Mouse (Mus musculus) telencephalon, adult 2 months (tissue): Measurements from ENCODE around the gene Susd6.

Experiments
- DNase-seq: peaks from one replicate; pipeline ENCODE4 v3.0.0-alpha.2; 2011; ENCODE audit warnings: low read depth, low spot score

Gene Susd6

GRCm38 (mm10) chr12:80812510-80812820, 22.2 kb downstream of the Susd6 start:
- DNase-seq = no peak

GRCm38 (mm10) chr12:80813456-80813855, 23.1 kb downstream of the Susd6 start:
- DNase-seq = no peak

GRCm38 (mm10) chr12:80813872-80814271, 23.6 kb downstream of the Susd6 start:
- DNase-seq = no peak

- no peak for DNase-seq
Measured at GRCm38 (mm10) chr12:80814529-80814928, 24.2 kb downstream of the Susd6 start.

- no peak for DNase-seq
Measured at GRCm38 (mm10) chr12:80815298-80815697, 25.0 kb downstream of the Susd6 start.

- DNase-seq = no peak
Measured at GRCm38 (mm10) chr12:80815893-80816292, 25.6 kb downstream of the Susd6 start.

GRCm38 (mm10) chr12:80816380-80817086, 26.2 kb downstream of the Susd6 start:
- no peak for DNase-seq

- no peak for DNase-seq
Measured at GRCm38 (mm10) chr12:80817697-80818235, 27.5 kb downstream of the Susd6 start.

GRCm38 (mm10) chr12:80819020-80819419, 28.7 kb downstream of the Susd6 start:
- DNase-seq = peak; percentile 62

GRCm38 (mm10) chr12:80821312-80822007, 31.1 kb downstream of the Susd6 start:
- no peak for DNase-seq

GRCm38 (mm10) chr12:80822533-80822932, 32.2 kb downstream of the Susd6 start:
- no peak for DNase-seq

GRCm38 (mm10) chr12:80824202-80824601, 33.9 kb downstream of the Susd6 start:
- DNase-seq = no peak

GRCm38 (mm10) chr12:80826423-80826822, 36.1 kb downstream of the Susd6 start:
- no peak for DNase-seq

- DNase-seq = no peak
Measured at GRCm38 (mm10) chr12:80827464-80828015, 37.2 kb downstream of the Susd6 start.

- no peak for DNase-seq
Measured at GRCm38 (mm10) chr12:80828020-80828419, 37.7 kb downstream of the Susd6 start.

GRCm38 (mm10) chr12:80828951-80829350, 38.6 kb downstream of the Susd6 start:
- DNase-seq = no peak

GRCm38 (mm10) chr12:80830211-80830610, 39.9 kb downstream of the Susd6 start:
- no peak for DNase-seq

GRCm38 (mm10) chr12:80830820-80831219, 40.5 kb downstream of the Susd6 start:
- no peak for DNase-seq

- DNase-seq = no peak
Measured at GRCm38 (mm10) chr12:80832313-80832712, 42.0 kb downstream of the Susd6 start.

- DNase-seq = no peak
Measured at GRCm38 (mm10) chr12:80833541-80833940, 43.2 kb downstream of the Susd6 start.

GRCm38 (mm10) chr12:80834156-80834900, 44.0 kb downstream of the Susd6 start:
- no peak for DNase-seq
